Mouse (Mus musculus) neutrophil, adult 5-6 weeks (primary cell): ENCODE results near the gene Amigo3. TPM values are rescaled to one million over a fixed set of nuclear protein-coding genes. Genes with fewer than 3 reads are reported as not detected.

Experiments used
- total RNA-seq: library from RNA; stranded (forward); fragments of 200-1000 nt; gene quantifications from 2 replicates; pipeline ENCODE4 v1.2.3, GENCODE M21; 2017

Amigo3 gene
- total RNA-seq, 1 experiment from 2014 or later: 4.5 TPM

Other genes with a start within 250 kb of the Amigo3 start
- 178 and 218 TPM in 2 replicates for gene Rbm6, start 179.9 kb upstream of the Amigo3 start, total RNA-seq
- 18.4 and 20.3 TPM in 2 replicates for gene Mon1a, start 165.0 kb upstream of the Amigo3 start, total RNA-seq
- gene Mst1r, start 146.3 kb upstream of the Amigo3 start, total RNA-seq: 0.25 and 3.0 TPM in 2 replicates
- gene Actl11, start 124.7 kb upstream of the Amigo3 start, total RNA-seq: not detected in 2 replicates
- not detected in 2 replicates for gene Camkv, start 117.5 kb upstream of the Amigo3 start, total RNA-seq
- gene Traip, start 103.0 kb upstream of the Amigo3 start, total RNA-seq: 1.9 and 5.3 TPM in 2 replicates
- gene Uba7, start 77.7 kb upstream of the Amigo3 start, total RNA-seq: 177 and 211 TPM in 2 replicates
- gene Gm20661, start 70.1 kb upstream of the Amigo3 start, total RNA-seq: not detected in 2 replicates
- gene Inka1, start 67.3 kb upstream of the Amigo3 start, total RNA-seq: 2.9 and 4.2 TPM in 2 replicates
- 0.98 TPM in 1 of 2 replicates, not detected in the other for gene Cdhr4, start 60.7 kb upstream of the Amigo3 start, total RNA-seq
- 4.9 TPM in 1 of 2 replicates, not detected in the other for gene Gm20662, start 56.8 kb upstream of the Amigo3 start, total RNA-seq
- gene Ip6k1, start 50.7 kb upstream of the Amigo3 start, total RNA-seq: 230 and 268 TPM in 2 replicates
- 11.2 and 13.1 TPM in 2 replicates for gene Gmppb, start 3.9 kb upstream of the Amigo3 start, total RNA-seq
- not detected in 2 replicates for gene Mst1, start 27.3 kb downstream of the Amigo3 start, total RNA-seq
- 62.7 and 90.3 TPM in 2 replicates for gene Rnf123, start 30.2 kb downstream of the Amigo3 start, total RNA-seq
- 74.5 and 116 TPM in 2 replicates for gene Apeh, start 41.4 kb downstream of the Amigo3 start, total RNA-seq
- 0.12 and 0.23 TPM in 2 replicates for gene Bsn, start 137.2 kb downstream of the Amigo3 start, total RNA-seq
- 12.2 and 13.9 TPM in 2 replicates for gene Dag1, start 210.8 kb downstream of the Amigo3 start, total RNA-seq
- 4.3 and 4.4 TPM in 2 replicates for gene Nicn1, start 237.3 kb downstream of the Amigo3 start, total RNA-seq
- gene Amt, start 243.7 kb downstream of the Amigo3 start, total RNA-seq: 5.6 and 7.8 TPM in 2 replicates